Mouse (Mus musculus) bone marrow macrophage, adult 2 months (primary cell): ENCODE measurements around the gene Zfand3.

Experiments used
- CTCF ChIP-seq: IDR thresholded peaks from 2 replicates; pipeline ENCODE4 v1.5.1; 2012; ENCODE audit warnings: low read depth, mild to moderate bottlenecking, low read length, moderate library complexity
- POLR2A ChIP-seq: IDR thresholded peaks from 2 replicates; pipeline ENCODE4 v1.6.1; 2012; ENCODE audit warnings: mild to moderate bottlenecking, low read depth, low read length, borderline replicate concordance

DNA sequence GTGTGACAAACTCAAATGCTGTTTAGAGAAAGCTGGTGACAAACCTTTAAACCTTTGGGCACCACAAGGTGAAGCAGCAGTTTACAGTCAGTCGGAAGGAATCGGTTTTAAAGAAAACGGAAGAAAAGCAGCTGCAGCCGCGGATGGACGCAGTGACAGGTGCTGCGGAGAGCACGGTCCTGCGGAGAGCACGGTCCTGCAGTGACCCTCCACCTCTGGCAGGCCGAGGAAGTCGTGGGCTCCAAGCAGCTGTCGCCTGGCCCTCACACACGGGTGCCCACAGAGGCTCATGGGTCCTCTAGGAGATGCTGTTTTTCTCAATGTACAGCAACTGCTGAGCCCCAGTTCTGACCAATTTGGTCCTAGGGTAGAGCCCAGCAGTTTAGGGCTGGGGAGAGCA is 217.1 kb downstream of the Zfand3 start:
- no peak for TF ChIP-seq CTCF
- no peak for TF ChIP-seq POLR2A
